Mouse (Mus musculus): ENCODE results near the gene Sympk.

DNA sequence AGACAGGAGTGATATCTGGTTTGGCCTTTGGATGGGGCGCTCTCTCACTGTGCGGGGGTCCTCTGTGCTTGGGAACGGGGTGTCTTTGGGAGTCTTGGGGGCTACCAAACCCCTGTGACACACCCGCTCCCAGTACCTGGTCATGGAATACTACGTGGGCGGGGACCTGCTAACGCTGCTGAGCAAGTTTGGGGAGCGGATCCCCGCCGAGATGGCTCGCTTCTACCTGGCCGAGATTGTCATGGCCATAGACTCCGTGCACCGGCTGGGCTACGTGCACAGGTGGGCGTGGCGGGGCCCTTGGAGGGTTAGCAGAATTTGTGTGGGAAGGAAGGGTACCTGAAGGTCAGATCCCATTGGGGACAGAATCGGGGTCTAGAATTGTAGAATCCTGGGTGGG lies 62.6 kb downstream of the Sympk start:
- TF ChIP-seq CTCF (IDR thresholded peaks at IDR 0.05; ENCODE audit: extremely low read depth, insufficient read depth, low read length) (no peak), POLR2A (IDR thresholded peaks at IDR 0.05; ENCODE audit: extremely low read depth, insufficient read depth, low read length) (no peak)
